Mouse (Mus musculus) adrenal gland, adult 2 months (tissue): ENCODE data around the gene Agap1. TPM values are rescaled to one million over a fixed set of nuclear protein-coding genes. Genes with fewer than 3 reads are reported as not detected.

Experiments used
- DNase-seq: peaks from one replicate; pipeline ENCODE4 v3.0.0; 2021
- polyA plus RNA-seq: library from polyadenylated mRNA; depleted of rRNA; stranded (reverse); fragments of >200 nt; gene quantifications from 2 replicates; pipeline ENCODE4 v1.2.3, GENCODE M21; 2012
- total RNA-seq, 2 experiments: library from RNA; stranded (reverse); gene quantifications; 2 replicates each; pipeline ENCODE4 v1.2.3; 2021

Gene Agap1
- total and polyA plus RNA-seq, 3 experiments = 11.3 to 61.6 (median 46.2) TPM

- no peak for DNase-seq
These were observed 259.8 kb downstream of the Agap1 start for GRCm38 (mm10) chr1:89714165-89714980.

- DNase-seq = no peak
These were observed 261.6 kb downstream of the Agap1 start for GRCm38 (mm10) chr1:89716234-89716633.

GRCm38 (mm10) chr1:89717100-89717499 is 262.5 kb downstream of the Agap1 start:
- DNase-seq = no peak

DNA sequence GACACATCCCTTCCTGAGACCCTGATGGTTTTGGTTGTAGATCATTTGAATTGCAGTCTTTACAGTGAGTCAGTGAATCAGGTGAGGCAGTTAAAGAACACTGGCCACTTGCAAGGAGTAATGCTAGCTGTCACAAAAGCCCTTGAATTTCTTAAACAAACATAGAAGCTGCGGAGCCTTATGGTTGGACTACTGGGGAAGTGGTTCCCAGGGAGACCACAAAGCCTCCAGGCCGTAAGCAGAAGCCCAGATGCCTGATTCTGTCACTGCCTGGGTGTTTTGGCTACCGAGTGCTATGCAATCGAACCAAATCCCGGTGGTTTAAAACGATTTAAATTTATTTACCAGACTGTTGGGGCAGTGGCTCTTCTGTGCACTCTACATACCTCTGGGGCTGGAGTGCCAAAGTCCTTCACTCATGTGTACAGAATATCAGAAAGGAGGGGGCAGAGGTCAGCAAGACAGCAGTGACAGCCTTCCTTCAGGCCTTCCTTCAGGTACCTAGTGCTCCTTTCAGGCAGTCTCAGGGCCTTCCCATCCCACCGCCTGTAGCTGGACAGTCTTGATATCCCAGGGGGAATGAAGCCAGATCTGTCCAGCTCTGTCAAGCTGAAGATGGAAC is 264.3 kb downstream of the Agap1 start:
- DNase-seq = no peak

GRCm38 (mm10) chr1:89724141-89724540 is 269.5 kb downstream of the Agap1 start:
- no peak for DNase-seq

GRCm38 (mm10) chr1:89724555-89724954 is 269.9 kb downstream of the Agap1 start:
- DNase-seq = no peak

GRCm38 (mm10) chr1:89724957-89725356 is 270.4 kb downstream of the Agap1 start:
- DNase-seq = no peak

DNA sequence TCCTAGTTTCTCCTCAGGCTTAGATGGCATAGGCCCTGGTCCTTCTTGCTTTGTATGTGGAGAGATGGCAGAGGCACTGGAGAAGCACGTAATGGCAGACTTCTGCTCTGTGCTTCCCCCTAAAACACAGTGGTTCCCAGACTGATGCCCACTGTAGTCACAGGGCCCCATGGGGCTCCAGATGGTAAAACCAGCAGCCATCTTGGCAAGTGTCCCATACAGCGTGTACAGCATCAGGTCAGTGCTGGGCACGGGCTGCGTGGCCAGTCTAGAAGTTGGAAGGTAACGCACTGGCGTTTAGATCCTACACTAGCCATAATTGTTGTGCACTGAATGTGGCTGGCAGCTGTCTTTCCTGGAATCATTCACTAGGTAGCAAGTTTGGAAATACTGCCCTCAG is 273.9 kb downstream of the Agap1 start:
- DNase-seq = no peak

DNA sequence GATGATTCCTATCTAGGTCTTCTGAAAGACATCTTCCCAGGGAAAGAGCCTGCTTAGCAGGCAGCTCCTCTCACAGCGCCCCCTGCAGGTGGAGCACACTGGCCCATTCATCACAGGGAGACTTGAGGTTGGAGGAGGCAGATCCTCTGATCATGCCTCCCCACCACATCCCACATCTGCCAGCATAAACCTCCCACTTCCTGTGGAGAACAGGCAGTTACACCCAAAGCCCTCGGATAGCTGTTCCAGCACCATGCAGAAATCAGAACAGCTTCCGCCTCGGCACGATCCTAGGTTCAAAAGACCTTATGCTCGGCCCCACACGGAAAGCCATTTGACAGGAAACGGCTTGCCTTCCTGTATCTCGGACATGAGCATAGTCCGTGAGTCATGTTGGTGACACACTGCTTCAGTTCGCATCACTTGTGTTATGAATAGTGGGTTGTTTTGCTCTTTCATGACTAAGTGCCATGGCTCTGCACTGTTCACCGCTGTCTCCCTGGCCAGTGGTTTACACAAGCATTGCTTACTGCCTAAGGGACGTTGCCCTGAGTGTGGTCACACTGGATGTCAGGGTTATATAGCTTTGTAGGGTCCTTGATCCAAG is 276.1 kb downstream of the Agap1 start:
- DNase-seq = peak; percentile 9

- no peak for DNase-seq
These were observed 279.8 kb downstream of the Agap1 start for GRCm38 (mm10) chr1:89734368-89734767.

DNA sequence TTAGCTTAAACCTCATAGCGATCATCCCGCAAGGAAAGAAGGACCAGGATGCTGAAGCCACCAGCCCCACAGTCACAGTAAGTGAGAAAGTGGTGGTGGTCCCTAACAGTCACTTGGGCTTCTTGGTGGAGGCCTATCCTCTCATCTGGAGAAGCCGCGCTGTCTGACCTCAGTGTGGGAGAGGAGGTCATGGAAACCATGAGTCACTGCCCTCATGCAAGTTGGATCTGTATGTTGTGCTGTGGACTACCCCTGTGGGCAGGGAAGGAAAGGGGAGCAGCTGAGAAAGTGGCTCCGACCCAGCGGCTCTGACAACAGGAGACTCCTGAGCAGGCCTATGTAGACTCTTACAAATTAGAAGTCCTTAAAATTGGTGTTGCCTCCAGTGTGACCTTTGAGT is 280.5 kb downstream of the Agap1 start:
- no peak for DNase-seq

DNA sequence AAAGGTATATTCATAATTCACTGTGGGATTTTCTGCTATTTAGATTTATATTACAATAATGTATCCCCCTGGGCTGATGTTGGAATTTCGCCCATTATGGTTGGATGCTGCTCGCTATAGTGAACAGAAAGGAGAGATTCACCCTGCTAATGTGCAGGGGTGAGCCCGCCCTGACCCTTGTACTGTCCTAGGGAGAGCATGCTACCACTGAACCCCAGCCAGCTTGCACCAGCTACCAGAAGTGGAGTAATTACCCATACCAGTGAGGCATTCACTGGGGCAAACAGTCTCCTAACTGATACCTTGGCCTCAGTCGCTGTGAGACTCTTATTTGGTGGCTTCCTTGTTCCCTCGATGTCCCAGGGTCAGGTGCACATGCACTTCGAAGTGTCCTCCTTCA is 281.4 kb downstream of the Agap1 start:
- no peak for DNase-seq

DNA sequence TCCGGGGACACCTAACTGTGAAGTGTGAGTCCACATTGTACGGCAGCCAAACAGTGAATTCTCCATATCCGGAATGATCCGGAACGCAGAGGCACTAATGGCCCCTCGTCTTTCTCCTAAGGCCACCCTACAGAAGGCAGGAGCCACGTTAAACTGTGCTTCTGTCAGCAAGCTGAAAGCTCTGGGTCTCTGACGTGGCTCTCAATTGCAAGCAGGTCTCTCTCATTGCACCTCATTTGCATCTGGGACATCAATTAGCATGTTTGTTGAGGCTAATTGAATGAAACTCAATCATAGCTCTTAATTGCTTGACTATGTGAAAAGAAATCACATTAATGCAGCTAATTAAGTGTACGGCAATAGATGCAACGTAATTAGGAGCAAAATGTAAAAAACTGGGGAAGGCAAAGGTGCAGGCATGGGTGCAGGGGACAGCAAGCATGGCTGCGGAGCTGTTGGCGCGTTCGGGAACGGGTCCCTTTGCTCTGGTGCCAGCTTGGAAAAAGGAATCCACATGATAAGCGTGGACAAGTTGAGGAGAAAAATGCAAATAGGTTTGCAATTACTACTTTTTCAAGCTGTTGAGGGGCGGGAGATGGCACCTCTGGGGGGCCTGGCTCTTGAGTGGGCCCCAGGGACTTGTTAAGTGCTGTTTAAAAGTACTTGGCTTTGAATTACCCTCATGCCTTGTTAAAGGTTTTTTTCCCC is 284.6 kb downstream of the Agap1 start:
- DNase-seq = no peak

GRCm38 (mm10) chr1:89739775-89740099 is 285.1 kb downstream of the Agap1 start:
- DNase-seq = no peak

- DNase-seq = no peak
These were observed 287.8 kb downstream of the Agap1 start for GRCm38 (mm10) chr1:89742359-89742758.

GRCm38 (mm10) chr1:89746171-89746570 is 291.6 kb downstream of the Agap1 start:
- no peak for DNase-seq

DNA sequence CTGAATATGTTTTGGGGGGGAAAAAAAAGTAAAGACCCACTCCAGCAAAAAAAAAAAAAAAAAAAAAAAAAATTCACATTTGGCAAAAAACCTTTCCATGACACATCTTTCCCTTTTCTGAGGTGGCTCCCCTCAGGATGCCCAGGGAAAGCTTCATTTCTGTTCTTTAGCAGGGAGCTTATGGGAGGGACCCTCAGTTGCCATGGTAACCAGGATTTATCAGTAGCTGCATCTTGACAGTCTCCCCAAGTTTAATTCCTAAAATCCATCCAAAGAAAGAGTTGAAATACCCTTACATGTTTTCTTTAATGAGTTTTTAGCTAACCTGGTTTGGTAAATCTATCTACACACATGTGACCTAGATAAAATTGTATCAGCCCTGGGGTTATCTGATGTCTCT is 295.1 kb downstream of the Agap1 start:
- DNase-seq = no peak

DNA sequence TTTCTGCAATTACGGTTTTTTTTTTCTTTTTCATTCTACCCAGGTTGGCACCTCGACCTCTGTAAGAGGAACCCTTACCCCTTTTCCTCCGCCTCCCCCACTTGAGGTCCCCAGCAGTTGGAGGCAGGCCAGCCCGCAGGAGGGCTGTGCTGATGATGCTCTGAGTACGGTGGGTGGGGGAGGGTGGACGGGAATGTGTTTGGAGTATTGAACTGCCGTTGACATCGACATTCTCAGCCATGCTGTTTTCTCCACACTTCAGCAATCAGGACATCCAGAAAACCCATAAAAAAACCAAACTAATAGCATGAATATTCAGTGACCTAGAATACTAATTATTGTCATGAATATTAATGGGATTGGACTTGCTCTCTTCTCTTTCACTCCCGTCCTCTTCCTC is 295.9 kb downstream of the Agap1 start:
- no peak for DNase-seq

DNA sequence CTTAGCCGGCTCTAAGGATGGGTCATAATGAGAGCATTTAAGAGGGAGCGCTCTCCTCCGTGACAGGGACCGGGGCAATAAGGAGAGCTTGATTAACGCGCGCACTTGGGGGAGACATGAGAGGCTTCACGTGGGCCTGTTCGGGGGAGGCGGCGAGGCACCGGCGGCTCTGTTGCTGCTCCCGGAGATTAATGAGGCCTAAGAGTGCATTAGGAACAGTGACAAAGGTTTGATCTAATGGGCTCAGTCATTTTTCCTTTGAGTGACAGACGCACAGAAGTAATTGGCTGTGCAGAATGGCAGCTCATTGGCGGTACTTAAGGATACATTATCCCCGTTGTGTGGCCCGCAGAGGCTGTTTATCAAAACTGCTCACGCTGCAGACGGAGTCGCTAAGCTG is 296.3 kb downstream of the Agap1 start:
- DNase-seq = no peak

GRCm38 (mm10) chr1:89751344-89751743 is 296.7 kb downstream of the Agap1 start:
- no peak for DNase-seq

- DNase-seq = no peak
These were observed 298.1 kb downstream of the Agap1 start for GRCm38 (mm10) chr1:89752659-89753058.

DNA sequence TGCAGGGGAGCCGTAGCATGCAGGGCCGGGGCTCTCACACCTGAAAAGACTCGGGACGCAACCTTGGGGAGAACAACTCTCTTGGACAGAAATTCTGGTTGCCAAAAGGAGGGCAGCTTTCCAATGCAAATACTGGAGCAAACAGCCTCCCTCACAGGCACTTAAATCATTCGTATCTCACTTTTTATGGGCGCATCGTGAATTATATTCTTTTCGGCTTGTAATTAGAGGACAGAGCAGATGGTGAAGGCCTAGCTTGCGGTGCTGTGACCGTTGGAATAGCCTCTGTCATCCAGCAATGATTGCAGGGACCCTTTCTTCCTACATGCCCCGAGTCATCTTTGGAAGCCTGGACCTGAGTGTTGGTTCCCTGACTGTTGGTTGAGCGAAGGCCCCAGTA is 300.8 kb downstream of the Agap1 start:
- no peak for DNase-seq

GRCm38 (mm10) chr1:89756387-89756786 is 301.8 kb downstream of the Agap1 start:
- no peak for DNase-seq
